Mouse (Mus musculus) liver, embryonic 15.5 days (tissue): ENCODE measurements at regions not wholly inside any gene's neighbourhood (a gene's known extent, or its start where the extent isn't known, plus 50 kb on each side); places are given as distances from the start of the nearest gene placed in this dataset.

ENCODE experiments used
- ATAC-seq: fragments of 200-750 bp; cut with Nextera tagmentation; 2 replicates; pipeline ENCODE4 v1.8.0; 2017; ENCODE audit warnings: moderate number of reproducible peaks, mild to moderate bottlenecking, moderate library complexity; ENCODE audit not compliant: insufficient read depth
- H3K27ac ChIP-seq: fragments of 300-500 bp; sonication (generic); replicated peaks from 2 replicates; pipeline ENCODE4 v1.5.1; 2015; ENCODE audit warnings: mild to moderate bottlenecking, inconsistent platforms
- H3K27me3 ChIP-seq: fragments of 300-500 bp; sonication (generic); 2 replicates; pipeline ENCODE4 v1.6.1; 2015; ENCODE audit warnings: mild to moderate bottlenecking, inconsistent platforms
- H3K36me3 ChIP-seq: fragments of 300-500 bp; sonication (generic); replicated peaks from 2 replicates; pipeline ENCODE4 v1.6.1; 2015; ENCODE audit warnings: moderate library complexity, mild to moderate bottlenecking, inconsistent platforms
- H3K4me1 ChIP-seq: fragments of 300-500 bp; sonication (generic); replicated peaks from 2 replicates; pipeline ENCODE4 v1.6.1; 2015; ENCODE audit warnings: inconsistent platforms
- H3K4me2 ChIP-seq: fragments of 300-500 bp; sonication (generic); 2 replicates; pipeline ENCODE4 v1.6.1; 2015; ENCODE audit warnings: moderate library complexity, mild to moderate bottlenecking, inconsistent platforms
- H3K4me3 ChIP-seq: fragments of 300-500 bp; sonication (generic); replicated peaks from 2 replicates; pipeline ENCODE4 v1.5.1; 2015; ENCODE audit warnings: mild to moderate bottlenecking, inconsistent platforms
- H3K9ac ChIP-seq: fragments of 300-500 bp; sonication (generic); 2 replicates; pipeline ENCODE4 v1.6.1; 2015; ENCODE audit warnings: moderate library complexity, mild to moderate bottlenecking, inconsistent platforms
- H3K9me3 ChIP-seq: fragments of 300-500 bp; sonication (generic); replicated peaks from 2 replicates; pipeline ENCODE4 v1.6.1; 2016; ENCODE audit warnings: inconsistent platforms
- WGBS: fragments of 180-500 bp; shearing (Covaris S2); methylation state at CpG from one replicate; pipeline ENCODE4 v1.1.7; 2015; ENCODE audit warnings: mixed read lengths; ENCODE audit not compliant: insufficient replicate concordance; 5-methylcytosine and 5-hydroxymethylcytosine counted together

DNA sequence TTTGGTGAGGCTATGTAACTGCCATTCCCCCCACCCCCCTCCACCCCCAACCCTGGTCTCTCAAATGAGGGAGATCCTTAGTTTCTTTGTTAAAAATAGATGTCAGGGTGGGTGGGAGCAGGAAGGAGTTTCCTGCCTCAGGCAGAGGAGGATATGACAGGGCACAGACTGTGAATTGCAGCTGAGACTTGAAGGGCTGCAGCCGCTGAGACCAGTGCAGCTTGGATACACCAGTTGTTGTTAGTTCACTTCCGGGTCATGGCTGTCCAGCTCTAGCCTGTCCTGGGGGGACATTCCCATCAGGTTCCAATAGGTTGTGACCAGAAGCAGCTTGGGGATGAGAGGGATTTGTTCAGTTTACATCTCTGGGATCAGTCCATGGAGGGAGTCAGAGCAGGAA lies 76.6 kb upstream of the Dlx2 start:
- 39% methylated on average over 2 of the region's 2 CpGs for WGBS
- ATAC-seq = no peak
- Histone ChIP-seq H3K4me3 (no peak overlapping the region), H3K27ac (no peak overlapping the region), H3K27me3 (peaks cover 21% of the 10 kb centered on the region), H3K36me3 (no peaks in the 10 kb centered on the region), H3K9me3 (no peaks in the 10 kb centered on the region), H3K4me1 (peaks cover 16% of the 10 kb centered on the region; the same call in 1 of the 2 replicates), H3K9ac (no peak overlapping the region), H3K4me2 (no peak overlapping the region)

DNA sequence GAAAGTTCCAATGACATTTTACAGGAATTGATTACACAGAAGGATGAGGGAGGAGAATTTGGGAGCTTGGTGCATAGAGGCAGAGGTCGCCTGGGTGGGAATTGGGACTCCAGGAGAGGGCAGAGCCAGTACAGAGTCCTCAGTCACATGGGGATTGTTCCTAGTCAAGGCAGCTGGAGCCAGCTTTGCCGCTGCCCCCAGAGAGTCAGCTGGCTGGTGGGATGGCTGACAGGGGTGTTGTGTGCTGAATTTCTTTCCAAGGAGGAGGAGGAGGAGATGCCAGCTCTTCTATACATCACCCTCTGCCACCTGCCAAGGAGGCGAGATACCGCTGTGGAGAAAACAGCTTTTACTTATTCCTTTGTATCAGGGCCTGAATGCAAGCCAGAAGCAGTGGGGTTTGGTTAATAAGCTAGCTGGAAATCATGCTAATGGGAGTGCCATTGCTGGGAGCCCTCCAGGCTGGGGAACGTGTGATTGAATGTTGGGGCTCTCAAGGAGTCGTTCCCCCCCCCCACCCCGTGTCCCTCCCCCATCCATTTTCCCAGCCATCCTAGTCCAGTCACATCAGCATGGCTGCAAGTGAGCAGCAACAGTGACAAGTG lies 78.8 kb upstream of the Dlx2 start:
- H3K27me3 ChIP-seq = peaks cover 42% of the 10 kb centered on the region
- no peak overlapping the region for H3K4me2 ChIP-seq
- WGBS = 56% methylated on average over 7 of the region's 7 CpGs
- H3K36me3 ChIP-seq = no peaks in the 10 kb centered on the region
- ATAC-seq = no peak
- H3K9me3 ChIP-seq = no peaks in the 10 kb centered on the region
- no peak overlapping the region for H3K9ac ChIP-seq
- peaks cover 28% of the 10 kb centered on the region; the same call in 1 of the 2 replicates for H3K4me1 ChIP-seq
- no peak overlapping the region for H3K4me3 ChIP-seq
- no peak overlapping the region for H3K27ac ChIP-seq

DNA sequence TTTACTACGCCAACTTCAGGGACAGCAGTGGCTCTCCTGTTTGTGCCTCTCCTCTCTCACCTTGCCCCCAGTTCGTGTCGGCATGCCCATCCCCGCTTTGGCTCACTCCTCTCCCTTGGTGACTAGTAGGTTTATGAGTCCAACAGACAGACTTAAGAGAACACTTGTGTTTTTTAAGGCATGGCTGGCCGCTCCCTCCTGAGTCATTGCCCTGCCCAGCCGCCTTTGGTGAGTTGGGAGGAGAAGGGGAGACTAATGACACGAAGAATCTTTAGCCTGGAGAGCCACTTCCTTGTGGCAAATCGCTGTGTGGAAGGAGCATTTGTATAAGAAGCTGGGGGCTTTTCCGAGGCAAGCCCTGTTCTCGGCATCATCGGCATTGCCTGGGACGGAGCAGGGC lies 79.8 kb upstream of the Dlx2 start:
- ATAC-seq = no peak
- no peak overlapping the region for H3K4me3 ChIP-seq
- peaks cover 28% of the 10 kb centered on the region; the same call in 1 of the 2 replicates for H3K4me1 ChIP-seq
- no peaks in the 10 kb centered on the region for H3K36me3 ChIP-seq
- H3K27me3 ChIP-seq = peaks cover 43% of the 10 kb centered on the region
- 39% methylated on average over 12 of the region's 12 CpGs for WGBS
- no peak overlapping the region for H3K4me2 ChIP-seq
- no peak overlapping the region for H3K27ac ChIP-seq
- H3K9me3 ChIP-seq = no peaks in the 10 kb centered on the region
- H3K9ac ChIP-seq = no peak overlapping the region

DNA sequence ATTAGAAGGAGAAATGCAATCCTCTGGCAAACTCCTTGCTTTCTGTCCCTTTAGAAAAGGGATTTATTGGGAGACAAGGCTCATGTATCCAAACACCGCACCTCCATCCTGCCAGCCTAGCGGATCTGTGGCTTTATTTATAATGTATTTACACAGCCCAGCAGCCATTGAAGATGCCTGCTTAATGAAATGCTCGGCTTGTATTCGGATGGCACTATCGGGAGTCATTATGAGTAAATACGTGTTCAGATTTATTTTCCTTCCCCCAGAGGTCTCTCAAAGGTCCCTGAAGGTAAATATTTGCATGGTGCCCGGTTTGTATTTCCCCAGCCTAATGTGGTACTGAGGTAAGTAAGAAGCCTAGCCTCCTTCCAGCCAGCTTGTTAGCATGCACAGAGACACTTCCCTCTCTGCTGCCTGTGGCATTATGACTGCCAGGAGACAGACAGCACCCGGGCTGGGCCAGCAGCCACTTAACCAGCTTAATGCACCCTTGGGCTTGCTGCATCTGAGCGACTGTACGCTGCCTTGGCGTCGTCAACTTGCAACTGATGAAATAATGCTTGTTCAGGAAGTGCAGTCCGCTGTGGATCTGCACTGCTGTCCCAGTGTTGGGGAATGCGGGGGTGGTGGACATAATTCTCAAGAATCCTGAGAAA lies 80.7 kb upstream of the Dlx2 start:
- Histone ChIP-seq H3K27ac (no peak overlapping the region), H3K9ac (no peak overlapping the region), H3K4me2 (no peak overlapping the region), H3K36me3 (no peaks in the 10 kb centered on the region), H3K27me3 (peaks cover 46% of the 10 kb centered on the region), H3K4me3 (no peak overlapping the region), H3K4me1 (peaks cover 28% of the 10 kb centered on the region; the same call in 1 of the 2 replicates), H3K9me3 (no peaks in the 10 kb centered on the region)
- no peak for ATAC-seq
- 30% methylated on average over 14 of the region's 14 CpGs for WGBS

DNA sequence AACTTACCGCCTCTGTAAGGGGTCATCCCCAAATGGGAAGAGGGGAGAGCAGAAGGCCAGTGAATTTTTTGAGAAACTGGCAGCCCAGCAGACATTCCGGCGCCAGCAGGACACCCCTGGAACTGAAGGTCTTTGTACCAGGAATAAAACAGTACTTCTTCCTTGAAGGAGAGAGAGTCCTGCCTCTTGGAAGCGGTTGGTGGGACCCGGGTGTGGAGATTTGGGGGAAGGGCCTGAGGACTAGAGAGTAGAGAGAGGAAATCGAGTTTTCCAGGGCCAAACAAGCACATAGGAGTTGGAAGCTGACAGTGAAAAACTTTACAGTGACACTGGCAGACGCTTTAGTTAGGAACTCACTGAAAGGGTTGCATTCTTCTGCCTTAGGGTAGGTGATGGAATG lies 82.3 kb upstream of the Dlx2 start:
- Histone ChIP-seq H3K4me2 (no peak overlapping the region; the same call in 1 of the 2 replicates), H3K9ac (no peak overlapping the region), H3K9me3 (no peaks in the 10 kb centered on the region), H3K4me3 (no peak overlapping the region), H3K27ac (no peak overlapping the region), H3K27me3 (peaks cover 49% of the 10 kb centered on the region), H3K4me1 (peaks cover 19% of the 10 kb centered on the region; the same call in 1 of the 2 replicates), H3K36me3 (no peaks in the 10 kb centered on the region)
- ATAC-seq = no peak
- WGBS = 50% methylated on average over 7 of the region's 7 CpGs

GRCm38 (mm10) chr2:71629301-71630142 lies 83.0 kb upstream of the Dlx2 start:
- peak overlapping the region; percentile 56 for H3K4me2 ChIP-seq
- peak overlapping the region; percentile 17 for H3K4me3 ChIP-seq
- H3K27ac ChIP-seq = no peak overlapping the region
- peaks cover 19% of the 10 kb centered on the region; the same call in 1 of the 2 replicates for H3K4me1 ChIP-seq
- H3K9me3 ChIP-seq = no peaks in the 10 kb centered on the region
- no peaks in the 10 kb centered on the region for H3K36me3 ChIP-seq
- WGBS = 4% methylated on average over 43 of the region's 43 CpGs
- H3K27me3 ChIP-seq = peaks cover 49% of the 10 kb centered on the region
- no peak for ATAC-seq
- no peak overlapping the region for H3K9ac ChIP-seq

GRCm38 (mm10) chr2:71630143-71630463 lies 83.5 kb upstream of the Dlx2 start:
- peak overlapping the region; percentile 56 for H3K4me2 ChIP-seq
- no peaks in the 10 kb centered on the region for H3K36me3 ChIP-seq
- no peak overlapping the region for H3K27ac ChIP-seq
- 10% methylated on average over 3 of the region's 3 CpGs for WGBS
- no peak overlapping the region for H3K9ac ChIP-seq
- H3K9me3 ChIP-seq = no peaks in the 10 kb centered on the region
- H3K4me1 ChIP-seq = peaks cover 19% of the 10 kb centered on the region; the same call in 1 of the 2 replicates
- H3K4me3 ChIP-seq = peak overlapping the region; percentile 17; the same call in 1 of the 2 replicates
- no peak for ATAC-seq
- H3K27me3 ChIP-seq = peaks cover 49% of the 10 kb centered on the region

- Histone ChIP-seq H3K9ac (no peak overlapping the region), H3K9me3 (no peaks in the 10 kb centered on the region), H3K4me3 (no peak overlapping the region), H3K27me3 (peaks cover 26% of the 10 kb centered on the region), H3K27ac (no peak overlapping the region), H3K4me2 (no peak overlapping the region), H3K36me3 (no peaks in the 10 kb centered on the region), H3K4me1 (peaks cover 12% of the 10 kb centered on the region; the same call in 1 of the 2 replicates)
- no peak for ATAC-seq
- WGBS = 55% methylated on average over 6 of the region's 6 CpGs
These were observed 86.9 kb upstream of the Dlx2 start for GRCm38 (mm10) chr2:71633471-71633870.

DNA sequence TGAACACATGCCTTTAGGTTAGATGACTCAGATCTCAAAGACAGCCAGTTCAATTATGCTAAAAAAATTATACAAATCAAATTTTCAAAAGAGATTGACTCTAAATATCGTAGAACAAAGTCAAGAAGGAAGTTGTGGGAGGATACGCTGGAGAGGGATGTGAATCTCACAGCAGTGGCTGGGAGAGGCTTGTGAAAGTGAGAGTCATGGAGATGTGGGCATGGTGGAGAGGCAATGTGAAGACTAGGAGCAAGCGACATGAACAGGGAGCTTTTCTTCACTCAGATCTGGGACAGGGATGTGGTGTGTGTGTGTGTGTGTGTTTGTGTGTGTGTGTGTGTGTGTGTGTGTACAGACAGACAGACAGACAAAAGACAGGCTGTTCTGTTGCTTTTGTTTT lies 87.9 kb upstream of the Dlx2 start:
- H3K9me3 ChIP-seq = no peaks in the 10 kb centered on the region
- H3K27ac ChIP-seq = no peak overlapping the region
- H3K4me2 ChIP-seq = no peak overlapping the region
- H3K4me3 ChIP-seq = no peak overlapping the region
- H3K36me3 ChIP-seq = no peaks in the 10 kb centered on the region
- ATAC-seq = no peak
- peaks cover 7% of the 10 kb centered on the region; the same call in 1 of the 2 replicates for H3K4me1 ChIP-seq
- no peak overlapping the region for H3K9ac ChIP-seq
- 42% methylated on average over 3 of the region's 3 CpGs for WGBS
- peaks cover 16% of the 10 kb centered on the region for H3K27me3 ChIP-seq

DNA sequence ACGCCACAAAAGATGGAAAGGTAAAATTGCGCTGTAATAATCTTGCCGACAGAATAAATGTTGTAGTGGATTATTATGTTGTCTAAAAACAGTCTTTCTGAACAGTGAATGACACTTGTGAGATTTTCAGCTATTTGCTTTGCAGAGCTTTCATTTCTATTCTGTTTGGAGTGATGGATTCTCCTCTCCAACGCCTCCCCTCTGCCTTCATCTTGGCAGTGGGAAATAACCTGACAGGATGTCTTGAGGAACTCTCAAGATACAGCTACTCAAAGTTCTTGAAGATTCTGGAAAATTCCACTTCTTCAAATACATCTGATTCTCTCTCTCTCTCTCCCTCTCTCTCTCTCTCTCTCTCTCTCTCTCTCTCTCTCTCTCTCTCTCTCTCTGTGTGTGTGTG lies 89.6 kb upstream of the Dlx2 start:
- H3K9me3 ChIP-seq = no peaks in the 10 kb centered on the region
- ATAC-seq = no peak
- 67% methylated on average over 4 of the region's 4 CpGs for WGBS
- no peaks in the 10 kb centered on the region for H3K4me1 ChIP-seq
- peaks cover 6% of the 10 kb centered on the region; the same call in 1 of the 2 replicates for H3K27me3 ChIP-seq
- no peak overlapping the region for H3K4me3 ChIP-seq
- no peak overlapping the region for H3K9ac ChIP-seq
- no peak overlapping the region for H3K27ac ChIP-seq
- H3K4me2 ChIP-seq = no peak overlapping the region
- H3K36me3 ChIP-seq = no peaks in the 10 kb centered on the region

DNA sequence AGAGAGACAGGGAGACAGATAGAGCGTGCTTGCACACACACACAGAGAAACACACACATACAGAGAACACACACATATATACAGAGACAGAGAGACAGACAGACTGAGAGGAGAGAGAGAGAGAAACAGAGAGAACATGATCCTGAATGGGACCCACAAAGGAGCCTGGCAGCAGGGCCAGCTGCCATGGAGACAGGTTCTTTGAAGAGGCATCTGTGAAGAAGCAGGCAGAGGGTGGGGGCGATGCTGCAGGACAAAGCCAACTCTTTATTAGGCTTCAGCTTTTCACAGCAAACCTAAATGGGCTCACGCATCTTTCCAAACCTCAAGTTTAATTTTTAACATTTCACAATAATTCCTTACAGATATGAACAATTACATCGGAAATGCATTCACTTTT lies 90.0 kb upstream of the Dlx2 start:
- Histone ChIP-seq H3K4me3 (no peak overlapping the region), H3K9me3 (no peaks in the 10 kb centered on the region), H3K36me3 (no peaks in the 10 kb centered on the region), H3K27me3 (peaks cover 6% of the 10 kb centered on the region; the same call in 1 of the 2 replicates), H3K4me2 (no peak overlapping the region), H3K4me1 (no peaks in the 10 kb centered on the region), H3K9ac (no peak overlapping the region), H3K27ac (no peak overlapping the region)
- ATAC-seq = no peak
- WGBS = 70% methylated on average over 4 of the region's 4 CpGs
